Mouse (Mus musculus): ENCODE data around the gene Usp49. TPM values are rescaled to one million over a fixed set of nuclear protein-coding genes. Genes with fewer than 3 reads are reported as not detected.
"Not testable (repeated sequence)": the region's sequence is repeated elsewhere in the genome, so short reads cannot be mapped to it uniquely, and the experiment has no call there.

Gene Usp49
- polyA plus RNA-seq, 1 experiment from 2014 or later, result 9.5 TPM

DNA sequence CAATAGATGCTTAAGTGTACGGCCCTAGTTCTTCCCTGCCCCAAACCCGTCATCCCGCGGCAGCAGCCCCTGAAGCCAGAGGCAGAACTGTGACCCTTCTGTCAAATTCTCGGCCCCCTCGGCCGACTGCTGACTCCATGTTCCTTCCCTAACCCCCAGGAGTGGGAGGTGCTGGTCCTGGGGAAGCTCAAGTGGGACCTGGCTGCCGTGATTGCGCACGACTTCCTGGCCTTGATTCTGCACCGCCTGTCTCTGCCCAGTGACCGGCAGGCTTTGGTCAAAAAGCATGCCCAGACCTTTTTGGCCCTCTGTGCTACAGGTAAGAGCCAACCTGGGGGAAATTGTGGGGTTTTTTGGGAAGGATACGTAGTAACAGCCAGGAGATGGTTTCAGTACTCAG lies 33.2 kb upstream of the Usp49 start:
- Histone ChIP-seq H3K9me3 (no peaks in the 10 kb centered on the region), H3K4me3 (no peak overlapping the region)

DNA sequence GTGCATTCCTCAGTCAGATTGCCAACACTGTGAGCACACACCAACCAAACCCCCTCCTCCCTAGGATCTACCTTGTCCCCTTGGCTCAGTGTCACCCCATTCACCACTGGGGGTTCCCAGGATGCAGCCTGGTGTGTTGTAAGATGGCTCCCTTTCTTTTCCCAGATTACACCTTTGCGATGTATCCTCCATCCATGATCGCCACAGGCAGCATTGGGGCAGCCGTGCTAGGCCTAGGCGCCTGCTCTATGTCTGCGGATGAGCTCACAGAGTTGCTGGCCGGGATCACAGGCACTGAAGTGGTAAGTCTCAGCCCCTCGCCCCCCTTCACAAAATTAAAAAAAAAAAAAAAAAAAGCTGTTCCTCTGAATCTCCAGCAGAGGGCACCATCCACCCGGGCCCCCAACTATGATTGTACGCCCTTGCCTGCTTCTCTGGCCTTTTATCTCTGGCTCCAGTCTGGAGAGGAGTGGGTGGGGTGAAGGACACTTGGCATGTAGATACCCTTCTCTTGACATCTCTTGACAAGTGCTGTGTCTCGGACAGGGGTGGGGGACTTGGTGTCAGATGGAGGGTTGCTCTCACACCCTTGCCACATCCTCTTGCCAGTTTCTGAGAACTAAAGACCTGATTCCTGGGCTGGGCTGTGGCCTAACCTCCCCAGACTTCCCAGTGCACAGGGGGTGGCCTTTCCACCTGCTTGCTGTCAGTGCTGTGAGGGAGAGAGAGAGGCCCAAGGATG lies 32.5 kb upstream of the Usp49 start:
- H3K27me3 ChIP-seq (replicated peaks), result no peaks in the 10 kb centered on the region
- no peak overlapping the region for H3K4me3 ChIP-seq
- H3K4me2 ChIP-seq, result no peak overlapping the region
- ATAC-seq (replicated peaks), result no peak
- H3K27ac ChIP-seq, result no peak overlapping the region
- H3K9me3 ChIP-seq, result no peaks in the 10 kb centered on the region
- 23% methylated on average over 10 of the region's 10 CpGs for WGBS
- peaks cover 23% of the 10 kb centered on the region for H3K36me3 ChIP-seq (replicated peaks)
- no peak overlapping the region for H3K9ac ChIP-seq
- peaks cover 41% of the 10 kb centered on the region for H3K4me1 ChIP-seq

More for the DNA sequence above, 33.2 kb upstream of the Usp49 start:
- H3K36me3 ChIP-seq (replicated peaks), result peaks cover 17% of the 10 kb centered on the region
- H3K4me2 ChIP-seq, result peak overlapping the region; percentile 98; the same call in 1 of the 2 replicates
- H3K4me1 ChIP-seq, result peaks cover 43% of the 10 kb centered on the region
- no peak overlapping the region for H3K9ac ChIP-seq
- no peaks in the 10 kb centered on the region for H3K27me3 ChIP-seq (replicated peaks)
- H3K27ac ChIP-seq, result 0 out of 2 replicates have a peak overlapping the region, but pooled peaks have one; percentile 76
- ATAC-seq (replicated peaks), result no peak
- WGBS, result 51% methylated on average over 13 of the region's 13 CpGs

DNA sequence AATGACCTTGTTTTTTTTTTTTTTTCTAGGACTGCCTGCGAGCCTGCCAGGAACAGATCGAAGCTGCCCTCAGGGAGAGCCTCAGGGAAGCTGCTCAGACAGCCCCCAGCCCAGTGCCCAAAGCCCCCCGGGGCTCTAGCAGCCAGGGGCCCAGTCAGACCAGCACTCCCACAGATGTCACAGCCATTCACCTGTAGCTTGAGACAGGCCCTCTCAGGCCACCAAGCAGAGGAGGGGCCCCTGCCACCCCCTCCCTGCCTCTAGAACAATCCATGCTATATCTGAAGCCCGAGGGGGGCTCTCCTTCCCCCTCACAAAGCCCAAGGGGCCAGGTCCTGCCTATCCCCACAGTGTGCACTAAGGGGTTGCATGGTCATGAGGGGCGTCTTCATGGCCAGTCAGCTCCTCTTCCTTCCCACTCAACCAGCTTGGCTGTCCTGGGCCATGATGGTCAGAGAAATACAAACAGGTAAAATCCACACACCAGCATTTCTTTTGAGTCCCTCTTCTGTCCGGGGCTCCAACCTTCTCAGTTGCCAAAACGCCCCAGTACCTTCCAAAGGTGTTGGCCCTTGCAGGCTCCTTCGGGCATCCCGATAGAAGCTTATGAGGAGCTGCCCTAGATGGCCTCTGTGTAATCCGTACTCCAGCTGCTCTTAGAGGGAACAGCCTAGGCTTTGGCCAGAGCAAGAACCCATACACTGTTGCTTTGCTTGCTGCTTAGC lies 31.7 kb upstream of the Usp49 start:
- not testable (repeated sequence) for ATAC-seq (replicated peaks); H3K9me3 ChIP-seq; H3K27me3 ChIP-seq (replicated peaks); H3K4me2 ChIP-seq; H3K4me3 ChIP-seq; H3K9ac ChIP-seq; H3K27ac ChIP-seq
- Histone ChIP-seq H3K36me3 (replicated peaks) (peaks cover 27% of the 10 kb centered on the region), H3K4me1 (peaks cover 40% of the 10 kb centered on the region)
- 82% methylated on average over 10 of the region's 10 CpGs for WGBS

DNA sequence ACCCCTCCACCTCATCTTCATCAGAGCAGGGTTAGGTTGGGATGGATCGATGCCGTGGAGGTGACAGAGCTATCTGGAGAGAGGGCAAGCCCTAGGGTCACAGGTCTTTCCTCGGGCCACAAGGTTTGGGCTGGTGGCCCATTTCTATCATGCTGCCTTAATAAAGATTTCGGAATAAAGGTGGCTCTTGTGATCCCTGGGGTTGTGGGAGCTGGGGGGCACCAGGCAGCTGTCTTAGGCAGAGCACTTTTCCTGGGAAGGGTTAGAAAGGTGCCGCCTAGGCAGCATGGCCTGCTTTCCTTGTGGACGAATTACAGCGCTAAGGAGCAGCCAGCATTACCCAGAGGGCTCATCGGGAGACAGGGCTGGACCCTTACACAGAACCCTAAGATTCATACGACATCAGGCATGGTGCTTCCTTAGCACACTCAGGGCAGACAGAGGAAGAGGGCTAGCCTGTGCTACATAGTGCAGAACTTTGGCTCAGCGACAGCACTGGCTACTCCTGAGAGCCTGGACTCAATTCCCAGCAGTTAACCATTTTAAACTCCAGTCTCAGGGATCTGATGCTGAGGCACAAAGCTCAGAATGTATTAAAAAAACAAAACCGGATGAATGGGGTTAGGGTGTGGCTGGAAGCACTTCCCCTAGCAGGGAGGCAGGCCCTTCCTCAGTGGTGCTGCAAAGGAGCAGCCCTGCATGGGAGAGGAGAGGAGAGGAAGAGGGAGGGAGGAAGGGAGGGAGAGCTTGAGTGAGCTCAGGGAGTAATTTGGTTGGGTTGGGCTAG lies 30.8 kb upstream of the Usp49 start:
- H3K27ac ChIP-seq, result no peak overlapping the region
- H3K4me1 ChIP-seq, result peaks cover 30% of the 10 kb centered on the region
- H3K4me2 ChIP-seq, result no peak overlapping the region
- no peaks in the 10 kb centered on the region for H3K9me3 ChIP-seq
- no peak overlapping the region for H3K4me3 ChIP-seq
- no peak for ATAC-seq (replicated peaks)
- no peaks in the 10 kb centered on the region for H3K27me3 ChIP-seq (replicated peaks)
- peaks cover 32% of the 10 kb centered on the region for H3K36me3 ChIP-seq (replicated peaks)
- H3K9ac ChIP-seq, result no peak overlapping the region
- WGBS, result 82% methylated on average over 11 of the region's 11 CpGs

DNA sequence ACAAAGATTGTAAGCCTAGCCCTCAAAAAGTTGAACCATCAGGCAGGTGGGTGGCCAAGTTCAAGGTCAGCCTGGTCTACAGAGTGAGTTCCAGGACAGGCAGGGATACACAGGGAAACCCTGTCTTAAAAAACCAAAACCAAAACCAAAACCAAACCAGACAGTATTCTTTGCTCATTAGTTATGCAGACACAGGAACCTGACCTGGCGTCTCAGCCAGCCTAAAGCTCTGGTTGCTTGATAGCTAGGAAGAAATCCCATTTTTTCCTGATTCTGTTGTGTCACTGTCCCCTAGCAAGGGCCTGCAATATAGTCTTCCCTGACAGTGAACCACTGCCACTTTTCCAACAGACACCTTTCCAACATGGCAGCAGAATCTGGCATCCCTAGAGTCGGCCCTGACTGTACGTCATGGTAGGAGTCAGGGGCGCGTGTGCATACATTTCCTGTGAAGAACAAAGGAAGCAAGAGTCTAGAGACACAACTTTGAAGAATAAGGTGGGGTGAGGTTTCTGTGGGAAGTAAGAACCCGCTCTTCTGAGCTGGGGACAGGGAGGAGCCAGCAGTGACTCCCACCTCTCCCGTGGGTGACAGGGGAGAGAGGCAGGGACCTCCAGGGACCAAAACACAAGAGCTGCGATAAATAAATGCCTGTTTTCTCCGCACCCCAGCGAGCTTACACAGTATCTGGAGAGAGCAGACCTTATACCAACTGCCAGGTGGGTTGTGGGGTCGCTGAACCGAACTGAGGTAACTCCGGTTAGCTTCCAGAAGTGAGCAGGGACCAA lies 29.7 kb upstream of the Usp49 start:
- Histone ChIP-seq H3K4me1 (peaks cover 19% of the 10 kb centered on the region), H3K27me3 (replicated peaks) (no peaks in the 10 kb centered on the region), H3K36me3 (replicated peaks) (peaks cover 38% of the 10 kb centered on the region), H3K4me2 (no peak overlapping the region), H3K4me3 (no peak overlapping the region), H3K9me3 (no peaks in the 10 kb centered on the region), H3K27ac (no peak overlapping the region), H3K9ac (no peak overlapping the region)
- 88% methylated on average over 13 of the region's 13 CpGs for WGBS
- ATAC-seq (replicated peaks), result no peak

DNA sequence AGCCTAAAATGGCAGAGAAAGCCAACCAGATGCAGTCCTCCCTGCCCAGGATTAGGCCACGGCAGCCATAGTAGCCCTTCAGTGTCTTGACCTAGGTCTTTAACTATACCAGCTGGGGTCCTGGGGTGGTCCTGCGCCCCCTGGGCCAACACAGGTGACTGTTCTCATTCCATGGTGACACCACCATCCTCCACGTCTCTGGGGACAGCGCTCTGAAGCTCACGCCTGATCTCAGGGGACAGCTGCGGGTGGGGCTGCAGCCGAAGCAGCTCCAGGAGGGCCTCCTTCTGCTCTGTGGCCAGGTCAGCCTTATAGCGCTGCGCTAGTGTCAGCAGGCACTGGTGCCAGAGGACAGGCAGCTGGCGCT lies 29.1 kb upstream of the Usp49 start:
- 96% methylated on average over 10 of the region's 10 CpGs for WGBS
- peaks cover 40% of the 10 kb centered on the region for H3K36me3 ChIP-seq (replicated peaks)

DNA sequence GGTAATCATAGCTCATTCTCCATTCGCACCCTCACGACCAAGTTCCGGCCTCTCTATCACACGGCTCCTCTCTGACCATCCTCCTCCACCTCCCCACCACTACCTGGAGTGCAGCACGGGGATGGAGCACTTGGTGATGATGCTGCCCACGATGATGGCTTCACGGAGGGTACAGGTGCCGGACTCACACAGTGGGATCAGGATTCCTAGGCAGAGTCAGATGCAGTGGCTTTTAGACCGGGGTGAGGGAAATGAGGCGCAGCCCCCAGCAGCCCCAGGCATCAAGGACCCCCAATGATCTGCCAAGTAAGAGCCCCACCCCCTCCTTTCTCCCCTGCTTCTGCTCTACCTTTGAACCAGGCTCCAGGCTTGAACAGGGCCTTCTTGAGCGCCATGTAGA lies 28.2 kb upstream of the Usp49 start:
- Histone ChIP-seq H3K4me3 (no peak overlapping the region), H3K36me3 (replicated peaks) (peaks cover 41% of the 10 kb centered on the region), H3K9me3 (no peaks in the 10 kb centered on the region), H3K27me3 (replicated peaks) (no peaks in the 10 kb centered on the region), H3K9ac (no peak overlapping the region), H3K4me1 (peaks cover 7% of the 10 kb centered on the region), H3K27ac (no peak overlapping the region), H3K4me2 (no peak overlapping the region)
- WGBS, result 95% methylated on average over 11 of the region's 11 CpGs
- ATAC-seq (replicated peaks), result no peak

More for the DNA sequence above, 29.1 kb upstream of the Usp49 start:
- Histone ChIP-seq H3K27ac (no peak overlapping the region), H3K4me3 (no peak overlapping the region), H3K27me3 (replicated peaks) (no peaks in the 10 kb centered on the region), H3K4me1 (peaks cover 16% of the 10 kb centered on the region), H3K4me2 (no peak overlapping the region), H3K9me3 (no peaks in the 10 kb centered on the region), H3K9ac (no peak overlapping the region)
- ATAC-seq (replicated peaks), result no peak

DNA sequence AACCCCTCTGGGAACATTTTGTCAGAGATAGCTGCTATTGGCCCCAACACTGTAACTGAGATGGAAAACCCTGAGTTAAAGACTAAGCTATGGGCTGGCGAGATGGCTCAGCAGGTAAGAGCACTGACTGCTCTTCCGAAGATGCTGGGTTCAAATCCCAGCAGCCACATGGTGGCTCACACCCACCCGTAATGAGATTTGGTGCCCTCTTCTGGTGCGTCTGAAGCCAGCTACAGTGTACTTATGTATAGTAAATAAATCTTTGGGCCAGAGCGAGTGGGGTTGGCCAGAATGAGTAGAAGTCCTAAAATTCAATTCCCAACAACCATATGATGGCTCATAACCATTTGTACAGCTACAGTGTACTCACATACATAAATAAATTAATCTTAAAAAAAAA lies 24.3 kb upstream of the Usp49 start:
- Histone ChIP-seq H3K4me3 (no peak overlapping the region), H3K36me3 (replicated peaks) (peaks cover 44% of the 10 kb centered on the region), H3K27me3 (replicated peaks) (no peaks in the 10 kb centered on the region), H3K27ac (no peak overlapping the region), H3K4me2 (no peak overlapping the region), H3K9me3 (no peaks in the 10 kb centered on the region), H3K9ac (no peak overlapping the region), H3K4me1 (peaks cover 19% of the 10 kb centered on the region)
- 76% methylated on average over 5 of the region's 5 CpGs for WGBS
- no peak for ATAC-seq (replicated peaks)

DNA sequence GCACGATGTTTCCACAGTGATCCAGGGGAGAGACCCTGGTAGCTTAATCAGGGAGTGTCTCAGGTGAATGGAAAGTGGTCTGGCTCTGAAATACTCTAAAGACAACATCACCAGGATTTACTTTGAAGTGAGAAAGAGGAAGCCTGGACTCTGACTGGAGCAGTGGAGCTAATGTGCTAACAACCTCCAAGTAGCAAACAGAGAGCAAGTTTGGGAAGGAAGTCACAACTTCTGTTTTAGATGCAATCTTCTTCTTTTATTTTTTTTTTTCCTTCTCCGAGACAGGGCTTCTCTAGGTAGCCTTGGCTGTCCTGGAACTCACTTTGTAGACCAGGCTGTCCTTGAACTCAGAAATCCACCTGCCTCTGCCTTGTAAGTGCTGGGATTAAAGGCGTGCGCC lies 21.3 kb upstream of the Usp49 start:
- no peak overlapping the region for H3K9ac ChIP-seq
- H3K27ac ChIP-seq, result no peak overlapping the region
- ATAC-seq (replicated peaks), result no peak
- no peaks in the 10 kb centered on the region for H3K27me3 ChIP-seq (replicated peaks)
- no peak overlapping the region for H3K4me3 ChIP-seq
- H3K4me1 ChIP-seq, result peaks cover 32% of the 10 kb centered on the region
- peaks cover 24% of the 10 kb centered on the region for H3K36me3 ChIP-seq (replicated peaks)
- 89% methylated on average over 4 of the region's 4 CpGs for WGBS
- no peak overlapping the region; the same call in 1 of the 2 replicates for H3K4me2 ChIP-seq
- H3K9me3 ChIP-seq, result no peaks in the 10 kb centered on the region

DNA sequence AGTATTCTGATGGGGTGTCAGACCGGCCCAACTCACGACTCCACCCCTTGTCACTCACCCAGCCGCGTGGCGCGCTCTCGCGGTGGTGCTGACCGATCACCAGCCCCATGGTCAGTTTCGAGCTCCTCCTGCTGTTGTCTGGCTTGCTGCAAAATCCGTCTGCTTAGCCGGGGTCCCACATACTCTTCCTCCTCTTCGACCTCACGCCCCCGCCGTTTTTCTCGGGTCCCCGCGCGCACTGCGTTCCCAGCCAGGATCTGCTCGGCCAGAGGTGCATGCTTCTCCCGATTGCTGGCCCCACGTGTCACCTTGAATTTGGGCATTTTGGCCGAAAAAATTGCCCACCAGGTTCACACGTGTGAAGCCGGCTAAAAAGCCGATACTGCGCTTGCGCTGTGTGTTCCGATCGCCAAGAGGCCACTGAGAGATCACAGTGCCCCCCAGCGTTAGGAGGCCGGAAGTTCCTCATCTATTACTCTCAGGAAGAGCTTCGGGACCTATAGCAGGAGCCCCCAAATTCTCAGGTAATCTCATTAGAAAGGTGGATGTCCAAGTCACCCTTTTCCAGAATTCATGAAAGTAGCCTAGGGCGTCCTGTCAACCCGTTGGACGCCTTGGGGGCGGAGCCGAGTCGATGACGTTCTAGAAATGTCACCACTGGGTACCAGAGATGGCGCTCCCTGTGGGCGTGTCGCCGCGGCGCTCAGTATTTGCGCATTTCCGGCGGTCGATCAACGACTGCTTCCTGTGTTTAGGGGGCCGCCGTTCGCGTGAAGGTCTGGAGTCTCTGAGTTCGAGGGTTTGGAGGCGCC lies 19.4 kb upstream of the Usp49 start, which contains the start of the genes Bysl, Med20 and Gm20517:
TSS of gene Bysl (minus strand) at position 644 of the 812 bp plus-strand sequence.
TSS of gene Med20 (plus strand) at position 734 of the 812 bp plus-strand sequence.
TSS of gene Gm20517 (plus strand) at position 741 of the 812 bp plus-strand sequence.
- H3K9me3 ChIP-seq, result no peaks in the 10 kb centered on the region
- H3K4me3 ChIP-seq, result peak within 1 kb of the TSS; percentile 71
- H3K27ac ChIP-seq, result peak within 1 kb of the TSS; percentile 67
- ATAC-seq (replicated peaks), result peak; percentile 97
- H3K4me2 ChIP-seq, result peak within 1 kb of the TSS; percentile 84
- H3K9ac ChIP-seq, result peak within 1 kb of the TSS; percentile 78
- H3K27me3 ChIP-seq (replicated peaks), result no peaks in the 10 kb centered on the region
- peaks cover 32% of the 10 kb centered on the region for H3K4me1 ChIP-seq
- peaks cover 15% of the 10 kb centered on the region; the same call in 1 of the 2 replicates for H3K36me3 ChIP-seq (replicated peaks)
- WGBS, result under 1% methylated on average over 59 of the region's 59 CpGs

DNA sequence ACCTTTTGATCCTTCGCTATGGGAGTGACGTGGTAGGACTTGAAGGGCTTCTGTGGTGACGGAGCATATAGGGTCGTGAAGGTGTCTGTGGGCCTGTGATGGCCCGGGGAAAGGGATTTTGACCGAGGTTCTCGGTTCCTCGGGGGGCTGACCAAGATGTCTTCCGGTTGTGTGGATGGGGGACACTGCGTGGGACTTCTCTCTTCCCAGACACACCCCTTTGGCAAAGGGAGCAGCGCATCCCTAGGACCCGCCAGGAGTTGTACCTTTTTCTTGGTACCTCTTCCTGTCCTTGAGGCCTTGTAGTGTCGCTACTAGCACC lies 18.9 kb upstream of the Usp49 start:
- peak overlapping the region; percentile 84 for H3K4me2 ChIP-seq
- no peaks in the 10 kb centered on the region for H3K27me3 ChIP-seq (replicated peaks)
- no peaks in the 10 kb centered on the region for H3K9me3 ChIP-seq
- H3K4me1 ChIP-seq, result peaks cover 32% of the 10 kb centered on the region
- ATAC-seq (replicated peaks), result no peak
- under 1% methylated on average over 13 of the region's 13 CpGs for whole genome bisulfite sequencing
- H3K4me3 ChIP-seq, result peak overlapping the region; percentile 71
- H3K9ac ChIP-seq, result peak overlapping the region; percentile 78
- peaks cover 15% of the 10 kb centered on the region; the same call in 1 of the 2 replicates for H3K36me3 ChIP-seq (replicated peaks)
- H3K27ac ChIP-seq, result peak overlapping the region; percentile 67

Measured in midbrain, embryonic 15.5 days (tissue).